Mouse (Mus musculus): Measurements from ENCODE around the gene Got1. TPM values are rescaled to one million over a fixed set of nuclear protein-coding genes. Genes with fewer than 3 reads are reported as not detected.
"Not testable (repeated sequence)": the region's sequence is repeated elsewhere in the genome, so short reads cannot be mapped to it uniquely, and the experiment has no call there.

The Got1 gene
- total RNA-seq, 1 experiment from 2014 or later = 8.9 TPM

- ATAC-seq (replicated peaks; ENCODE audit: insufficient number of reproducible peaks, low FRiP score, low TSS enrichment, poor library complexity, severe bottlenecking) = no peak
Measured at GRCm38 (mm10) chr19:43525566-43525965, 1.2 kb upstream of the Got1 start.

DNA sequence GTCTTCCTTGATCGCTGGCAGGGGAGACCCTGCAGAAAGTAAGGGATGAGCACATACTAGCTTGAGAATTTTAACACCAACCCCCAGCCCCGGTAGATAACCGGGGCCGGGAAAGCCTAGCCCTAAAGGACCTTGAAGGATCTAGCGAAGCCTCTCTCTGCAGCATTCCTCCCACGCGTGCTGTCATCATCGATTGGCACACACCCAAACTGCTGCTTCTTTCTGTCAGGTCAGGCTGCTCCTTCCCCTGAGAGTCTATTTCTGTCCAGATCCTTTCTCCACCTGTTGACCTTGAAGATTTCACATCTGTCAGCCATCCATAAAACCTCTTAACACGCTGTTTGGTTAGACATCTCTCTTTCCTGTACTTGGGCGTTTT lies 688 bp upstream of the Got1 start:
- no peak for ATAC-seq (replicated peaks; ENCODE audit: insufficient number of reproducible peaks, low FRiP score, low TSS enrichment, poor library complexity, severe bottlenecking)

DNA sequence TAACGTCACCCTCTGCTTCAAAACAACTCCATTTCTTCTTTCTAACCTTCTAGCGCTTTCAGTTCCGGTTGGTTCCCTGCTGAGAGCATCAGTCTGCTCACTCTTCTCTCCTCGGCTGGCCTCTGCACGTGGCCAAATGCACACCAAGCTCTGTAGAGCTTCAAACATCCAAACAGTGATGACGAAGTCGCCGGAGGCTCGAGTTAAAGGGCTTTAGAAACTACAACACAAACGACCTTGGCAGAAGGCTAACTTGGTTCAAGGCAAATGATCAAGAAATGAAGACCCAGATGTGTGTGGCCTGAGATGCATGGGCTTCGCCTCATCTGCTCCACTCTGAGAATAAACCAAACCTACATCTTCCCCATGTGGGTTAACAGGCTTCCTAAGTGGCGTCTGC lies 854 bp downstream of the Got1 start:
- 0 out of 2 replicates have a peak, but pooled peaks have one; percentile 4 for ATAC-seq (replicated peaks; ENCODE audit: insufficient number of reproducible peaks, low FRiP score, low TSS enrichment, poor library complexity, severe bottlenecking)

DNA sequence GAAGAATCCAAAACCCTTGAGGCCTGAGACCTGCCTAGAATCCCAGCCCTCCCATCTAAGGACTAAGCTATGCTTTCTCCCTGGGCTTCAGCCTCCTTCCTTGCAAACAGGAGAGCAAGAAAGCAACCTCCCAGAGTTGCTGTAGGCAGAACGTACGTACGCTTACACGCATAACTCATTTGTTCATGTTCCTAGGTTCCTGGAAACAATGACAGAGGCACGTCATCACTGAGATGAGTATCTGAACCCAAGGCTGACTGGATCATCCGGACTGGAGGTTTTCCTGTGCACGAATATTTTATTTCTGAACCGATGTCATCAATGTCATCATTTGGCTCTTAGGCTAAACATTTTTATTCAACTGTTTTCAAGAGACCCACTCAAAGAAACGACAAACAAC lies 2.4 kb downstream of the Got1 start:
- no peak for ATAC-seq (replicated peaks; ENCODE audit: insufficient number of reproducible peaks, low FRiP score, low TSS enrichment, poor library complexity, severe bottlenecking)

GRCm38 (mm10) chr19:43521362-43521761 lies 3.0 kb downstream of the Got1 start:
- ATAC-seq (replicated peaks; ENCODE audit: insufficient number of reproducible peaks, low FRiP score, low TSS enrichment, poor library complexity, severe bottlenecking) = no peak

DNA sequence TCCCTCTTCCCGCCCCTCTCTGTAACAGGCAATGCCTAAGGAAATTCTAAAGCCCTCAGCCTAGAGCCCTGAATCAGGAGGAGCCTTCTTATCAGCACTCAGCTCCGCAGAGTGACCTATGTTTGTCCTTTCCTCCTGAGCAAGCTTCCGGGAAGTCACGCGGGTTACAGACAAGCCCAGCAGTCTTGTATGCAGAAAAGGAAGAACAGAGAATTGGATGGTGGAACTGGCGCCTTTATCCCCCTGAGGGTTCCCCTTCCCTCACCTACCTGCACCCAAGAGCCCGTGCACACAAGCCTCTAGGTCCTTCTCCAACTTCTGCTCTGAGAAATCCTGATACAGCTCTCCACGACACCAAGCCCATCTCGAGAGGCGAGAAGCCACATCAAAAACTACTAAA lies 4.0 kb downstream of the Got1 start:
- no peak for ATAC-seq (replicated peaks; ENCODE audit: insufficient number of reproducible peaks, low FRiP score, low TSS enrichment, poor library complexity, severe bottlenecking)

GRCm38 (mm10) chr19:43519226-43519625 lies 5.2 kb downstream of the Got1 start:
- no peak for ATAC-seq (replicated peaks; ENCODE audit: insufficient number of reproducible peaks, low FRiP score, low TSS enrichment, poor library complexity, severe bottlenecking)

DNA sequence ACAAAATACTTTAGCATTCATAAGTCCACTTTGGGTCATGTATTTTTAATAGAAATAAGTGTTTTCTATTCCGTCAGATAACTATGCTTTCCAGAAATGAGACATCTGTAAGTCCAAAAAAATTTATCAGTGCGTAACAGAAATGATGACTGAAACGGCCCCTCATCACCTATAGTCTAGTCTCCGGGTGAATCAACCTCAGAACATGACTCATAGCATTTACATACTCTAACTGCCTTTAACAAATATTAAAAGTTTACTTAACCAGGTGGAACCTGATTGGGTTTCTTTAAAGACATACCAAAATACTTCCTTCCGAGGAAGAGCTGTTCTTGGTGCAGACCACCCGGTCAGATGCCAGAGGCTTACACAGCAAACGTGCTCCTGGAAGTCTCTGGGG lies 6.1 kb downstream of the Got1 start:
- no peak for ATAC-seq (replicated peaks; ENCODE audit: insufficient number of reproducible peaks, low FRiP score, low TSS enrichment, poor library complexity, severe bottlenecking)

DNA sequence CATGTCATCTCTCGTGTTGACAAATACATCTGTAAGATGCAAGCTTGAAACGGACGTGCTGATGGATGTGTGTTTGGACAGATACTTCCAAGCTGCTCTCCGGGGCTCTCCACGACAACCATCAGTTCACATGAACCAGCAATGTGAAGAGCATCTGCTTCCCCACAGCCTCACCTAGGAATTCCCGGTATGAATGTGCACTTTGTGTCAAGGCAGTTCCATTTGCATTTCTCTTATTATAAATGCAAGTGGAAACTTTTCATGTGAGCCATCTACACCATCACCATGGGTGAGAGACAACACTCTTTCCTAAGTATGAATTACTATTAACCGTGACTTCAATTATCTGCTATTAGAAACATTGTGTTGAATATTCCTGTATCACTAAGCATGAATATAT lies 6.6 kb downstream of the Got1 start:
- ATAC-seq (replicated peaks; ENCODE audit: insufficient number of reproducible peaks, low FRiP score, low TSS enrichment, poor library complexity, severe bottlenecking) = no peak

- no peak for ATAC-seq (replicated peaks; ENCODE audit: insufficient number of reproducible peaks, low FRiP score, low TSS enrichment, poor library complexity, severe bottlenecking)
Measured at GRCm38 (mm10) chr19:43517320-43517719, 7.1 kb downstream of the Got1 start.

GRCm38 (mm10) chr19:43516397-43517035 lies 7.9 kb downstream of the Got1 start:
- ATAC-seq (replicated peaks; ENCODE audit: insufficient number of reproducible peaks, low FRiP score, low TSS enrichment, poor library complexity, severe bottlenecking) = no peak

DNA sequence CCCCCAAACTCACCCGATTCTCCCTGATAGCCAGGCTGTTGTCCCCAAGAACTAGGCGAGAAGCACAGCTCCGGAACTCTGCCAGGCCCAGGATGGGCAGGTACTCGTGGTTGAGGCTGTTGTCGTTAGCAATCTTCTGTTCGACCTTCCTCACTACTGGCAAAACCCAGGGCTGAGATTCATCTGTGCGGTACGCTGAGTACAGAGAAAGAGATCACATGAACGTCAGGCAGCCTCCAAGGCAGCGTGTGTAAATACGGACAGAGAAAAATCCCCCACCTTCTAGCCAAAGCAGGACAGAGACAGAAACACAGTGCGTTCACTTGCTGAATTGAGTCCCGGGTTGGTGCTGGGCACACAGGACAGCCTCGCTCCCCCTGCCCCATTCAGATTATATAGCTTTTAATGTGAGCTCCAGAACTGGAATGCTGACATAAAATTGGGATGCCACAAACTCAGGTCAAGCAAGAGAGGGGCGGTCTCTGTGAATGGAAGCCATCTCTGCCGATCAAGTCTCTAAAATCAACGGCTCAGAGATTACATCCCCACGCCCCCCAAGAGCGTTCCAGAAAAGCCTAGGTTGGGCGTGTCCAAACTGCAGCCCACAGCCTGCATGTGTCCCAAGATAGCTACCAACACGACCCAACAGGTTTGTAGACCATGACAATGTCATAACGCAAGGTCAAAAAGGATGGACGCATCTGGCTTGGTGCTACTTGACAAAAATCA lies 8.6 kb downstream of the Got1 start:
- ATAC-seq (replicated peaks; ENCODE audit: insufficient number of reproducible peaks, low FRiP score, low TSS enrichment, poor library complexity, severe bottlenecking) = no peak

GRCm38 (mm10) chr19:43513874-43514273 lies 10.5 kb downstream of the Got1 start:
- no peak for ATAC-seq (replicated peaks; ENCODE audit: insufficient number of reproducible peaks, low FRiP score, low TSS enrichment, poor library complexity, severe bottlenecking)

- peak; percentile 37 for ATAC-seq (replicated peaks; ENCODE audit: insufficient number of reproducible peaks, low FRiP score, low TSS enrichment, poor library complexity, severe bottlenecking)
Measured at GRCm38 (mm10) chr19:43511621-43512620, 12.5 kb downstream of the Got1 start.

- ATAC-seq (replicated peaks; ENCODE audit: insufficient number of reproducible peaks, low FRiP score, low TSS enrichment, poor library complexity, severe bottlenecking) = no peak
Measured at GRCm38 (mm10) chr19:43510436-43511220, 13.8 kb downstream of the Got1 start.

- no peak for ATAC-seq (replicated peaks; ENCODE audit: insufficient number of reproducible peaks, low FRiP score, low TSS enrichment, poor library complexity, severe bottlenecking)
Measured at GRCm38 (mm10) chr19:43505441-43505840, 19.0 kb downstream of the Got1 start.

- not testable (repeated sequence) for ATAC-seq (replicated peaks; ENCODE audit: insufficient number of reproducible peaks, low FRiP score, low TSS enrichment, poor library complexity, severe bottlenecking)
Measured at GRCm38 (mm10) chr19:43503593-43503992, 20.8 kb downstream of the Got1 start.

DNA sequence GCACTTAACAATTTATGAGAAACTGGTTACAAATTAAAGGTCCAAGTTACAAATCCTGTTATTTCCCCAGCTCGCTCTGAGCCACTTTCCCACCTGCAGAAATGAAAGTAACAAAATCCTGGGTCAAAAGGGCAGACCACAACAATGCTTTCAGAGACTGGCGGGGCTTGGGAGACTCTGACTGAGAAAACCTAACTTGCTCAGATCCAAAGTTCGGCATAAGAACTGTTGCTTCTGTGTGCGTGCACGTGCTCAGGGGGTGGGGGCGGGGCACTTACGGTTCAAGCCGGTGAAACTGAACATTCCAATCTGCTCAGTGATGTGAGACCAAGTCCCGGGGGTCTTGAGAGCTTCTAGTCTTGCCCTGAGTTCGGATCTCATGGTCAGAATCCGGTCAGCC lies 21.8 kb downstream of the Got1 start:
- ATAC-seq (replicated peaks; ENCODE audit: insufficient number of reproducible peaks, low FRiP score, low TSS enrichment, poor library complexity, severe bottlenecking) = no peak

DNA sequence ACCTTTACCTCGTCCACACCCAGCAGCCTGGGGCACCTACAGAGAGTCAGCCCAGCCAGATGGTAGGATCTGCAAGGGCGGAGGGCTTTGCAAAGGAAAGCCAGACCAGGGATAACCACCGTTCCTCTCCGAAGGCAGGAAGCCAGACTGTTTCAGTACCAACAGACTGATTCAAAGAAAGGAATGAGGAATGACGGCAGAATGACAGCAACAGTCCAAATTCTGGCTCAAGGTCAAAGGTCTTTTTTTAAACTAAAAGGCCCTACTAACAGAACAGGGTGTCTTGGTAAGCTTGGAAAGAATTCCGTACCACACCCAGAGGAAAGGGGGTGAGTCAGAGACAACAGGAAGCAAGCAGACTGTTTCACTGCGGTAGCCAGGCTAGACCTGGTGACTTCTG lies 25.5 kb downstream of the Got1 start:
- no peak for ATAC-seq (replicated peaks; ENCODE audit: insufficient number of reproducible peaks, low FRiP score, low TSS enrichment, poor library complexity, severe bottlenecking)

Data from monocyte, adult 5-6 weeks (primary cell).